Mouse (Mus musculus): ENCODE results near the gene Svs1.
A peak's percentile ranks its signal among the peaks of the same experiment; 100 is the strongest.
"Not testable (repeated sequence)": the region's sequence is repeated elsewhere in the genome, so short reads cannot be mapped to it uniquely, and the experiment has no call there.

Svs1 gene

DNA sequence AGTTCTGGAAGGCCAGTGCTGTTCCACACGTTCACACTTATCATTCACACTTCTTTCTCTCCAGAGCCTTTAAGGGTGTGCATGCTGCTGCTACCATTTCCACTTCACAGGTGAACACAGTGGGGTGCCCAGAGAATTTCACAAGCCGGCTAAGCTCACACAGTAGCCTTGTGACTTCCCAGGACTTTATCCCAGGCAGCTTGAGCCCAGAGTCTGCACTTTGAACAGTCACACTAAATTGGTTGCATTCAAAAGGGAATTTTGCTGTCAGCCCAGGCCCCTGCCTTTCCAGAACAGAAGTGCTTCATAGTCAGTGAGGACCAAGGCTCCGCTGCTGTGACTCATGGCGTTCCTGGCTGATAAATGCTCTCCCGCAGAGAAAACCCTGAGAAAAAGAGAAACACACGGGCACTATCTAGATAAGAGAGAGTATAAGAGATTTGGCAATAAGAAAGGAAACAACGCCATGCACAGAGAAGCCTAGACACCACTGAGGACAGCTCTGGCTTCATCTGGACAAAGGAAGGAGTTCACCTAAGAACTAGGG lies at the start of gene Svs1:
Gene Svs1 (plus strand): TSS at position 418 of the 547 bp plus-strand sequence.
- DNase-seq (ENCODE audit: low spot score in 2 of 2), result no peak

DNA sequence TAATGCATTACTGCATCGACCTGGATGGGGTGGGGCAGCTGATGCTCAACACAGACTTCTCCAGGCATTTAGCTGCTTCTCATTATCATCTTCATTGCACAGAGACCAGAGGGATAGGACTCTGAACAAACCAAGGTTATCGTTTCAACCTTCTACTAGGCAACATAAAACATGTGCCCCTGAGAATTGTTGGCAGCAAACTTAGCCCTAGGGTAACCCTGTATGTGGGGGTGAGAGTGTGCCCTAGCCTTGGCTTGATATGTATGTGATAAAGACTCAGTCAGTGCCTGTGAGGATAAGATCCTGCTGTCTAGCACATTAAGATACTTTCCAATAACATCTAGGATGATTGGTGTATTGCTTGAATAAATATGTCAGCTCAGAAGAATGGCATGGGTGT lies 37.1 kb upstream of the Svs1 start:
- DNase-seq (ENCODE audit: low spot score in 2 of 2), result no peak

DNA sequence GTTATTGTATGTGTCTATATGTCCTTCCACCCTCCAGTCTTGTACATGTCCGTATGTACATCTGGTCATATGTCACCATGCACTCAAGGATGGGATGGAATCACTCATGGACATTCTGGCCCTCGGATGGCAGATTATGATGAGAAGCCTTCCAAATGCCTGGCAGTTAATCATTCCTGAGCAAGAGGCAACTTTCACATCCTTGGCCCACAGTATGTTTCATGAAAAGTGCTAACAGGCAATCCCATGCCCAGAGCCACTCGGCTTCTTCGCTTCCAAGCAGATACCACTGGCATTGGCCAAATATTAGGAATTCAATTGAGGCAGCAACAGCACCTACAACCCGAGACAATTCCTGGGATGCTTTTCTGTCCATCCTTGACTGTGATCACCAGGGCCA lies 36.0 kb upstream of the Svs1 start:
- DNase-seq (ENCODE audit: low spot score in 2 of 2), result no peak

DNA sequence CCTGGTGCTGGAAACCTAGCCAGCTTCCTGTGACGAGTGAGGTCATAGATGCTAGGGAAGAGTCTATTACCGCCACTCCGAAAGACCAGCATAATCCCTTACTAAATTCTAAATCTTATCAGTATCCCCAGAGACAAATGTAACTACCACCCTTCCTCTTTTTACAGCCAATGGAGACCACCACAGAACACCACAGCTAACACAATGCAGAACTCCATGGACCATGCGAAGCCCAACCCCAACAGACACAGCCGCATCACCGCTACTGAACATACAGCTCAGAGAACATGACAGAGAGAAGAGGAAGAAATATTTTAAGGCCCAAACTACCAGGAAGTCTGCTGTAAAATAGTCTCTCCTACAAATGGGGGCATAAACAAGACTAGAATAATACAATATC lies 35.0 kb upstream of the Svs1 start:
- no peak for DNase-seq (ENCODE audit: low spot score in 2 of 2)

DNA sequence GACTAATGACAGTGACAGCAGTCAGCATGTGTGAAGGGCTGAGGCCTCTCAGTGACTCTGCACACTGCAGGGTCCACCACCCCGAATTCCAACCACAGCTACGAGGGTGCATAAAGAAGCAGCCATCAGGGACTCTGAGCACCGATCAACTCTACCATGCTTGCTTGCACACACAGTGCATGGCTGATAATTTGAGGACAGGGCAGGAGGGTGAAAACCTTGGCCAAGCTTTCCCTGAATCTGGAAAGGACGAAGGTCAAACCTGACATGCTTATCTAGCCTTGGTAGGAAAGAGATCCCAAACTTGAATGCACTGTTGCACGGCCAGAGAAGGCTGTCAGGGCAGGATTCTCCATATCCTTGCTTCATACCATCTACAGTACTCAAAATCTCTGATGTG lies 33.4 kb upstream of the Svs1 start:
- DNase-seq (ENCODE audit: low spot score in 2 of 2), result no peak

DNA sequence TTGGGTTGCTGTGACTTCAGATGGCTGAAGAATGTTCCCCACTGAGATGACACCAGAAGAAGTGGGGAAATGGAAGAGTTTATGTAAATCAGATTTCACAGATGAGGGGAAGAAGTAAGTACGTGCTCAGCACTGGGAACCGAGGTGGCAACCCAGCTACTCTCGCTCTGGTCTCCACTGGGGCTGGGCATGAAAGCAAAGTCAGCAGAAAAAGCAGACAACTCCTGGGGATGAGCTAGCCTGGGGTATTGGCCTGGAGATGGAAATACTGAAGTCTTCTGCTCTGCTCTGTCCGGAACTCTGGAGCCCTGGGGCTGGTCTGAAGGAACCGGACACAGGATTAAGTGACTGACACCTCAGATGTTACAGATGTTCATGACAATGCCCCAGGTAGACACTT lies 32.5 kb upstream of the Svs1 start:
- no peak for DNase-seq (ENCODE audit: low spot score in 2 of 2)

DNA sequence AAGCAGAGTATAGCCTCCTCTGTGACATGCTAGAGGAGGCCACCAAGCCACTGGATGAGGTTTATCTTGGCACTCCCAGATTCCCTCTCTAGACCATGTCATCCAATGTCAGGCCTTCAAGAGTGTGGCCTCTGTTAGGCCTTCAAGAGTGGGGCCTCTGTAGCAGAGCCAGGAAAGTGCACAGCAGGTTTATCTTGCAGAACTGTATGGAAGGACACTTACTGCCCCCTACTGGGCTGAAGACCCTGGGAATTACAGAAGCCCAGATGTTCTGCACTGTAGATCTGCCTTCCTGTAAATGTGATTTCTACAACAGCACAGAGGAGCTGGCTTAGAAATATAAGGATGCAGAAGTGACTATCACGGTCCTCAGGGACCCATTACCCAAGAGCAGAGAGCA lies 31.7 kb upstream of the Svs1 start:
- DNase-seq (ENCODE audit: low spot score in 2 of 2), result peak; percentile 28 to 66

DNA sequence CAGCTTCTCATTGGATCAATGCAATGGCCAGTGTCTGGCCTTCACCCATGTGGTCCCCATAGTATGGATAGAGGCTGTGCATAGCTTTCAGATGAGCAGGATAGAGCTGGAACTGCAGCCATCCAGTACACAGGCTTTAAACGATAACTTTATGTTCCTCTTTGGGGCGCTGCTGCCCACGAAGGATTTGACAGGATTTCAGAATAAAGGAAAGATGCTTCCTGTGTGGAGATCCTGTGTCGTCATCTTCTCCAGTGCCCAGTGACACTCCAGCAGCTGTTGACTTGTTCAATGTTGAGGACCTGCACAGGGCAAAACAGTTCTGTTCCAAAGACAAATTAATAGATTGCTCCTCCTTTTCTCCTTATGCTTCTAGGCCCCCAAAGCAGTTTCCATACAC lies 29.9 kb upstream of the Svs1 start:
- DNase-seq (ENCODE audit: low spot score in 2 of 2), result no peak

DNA sequence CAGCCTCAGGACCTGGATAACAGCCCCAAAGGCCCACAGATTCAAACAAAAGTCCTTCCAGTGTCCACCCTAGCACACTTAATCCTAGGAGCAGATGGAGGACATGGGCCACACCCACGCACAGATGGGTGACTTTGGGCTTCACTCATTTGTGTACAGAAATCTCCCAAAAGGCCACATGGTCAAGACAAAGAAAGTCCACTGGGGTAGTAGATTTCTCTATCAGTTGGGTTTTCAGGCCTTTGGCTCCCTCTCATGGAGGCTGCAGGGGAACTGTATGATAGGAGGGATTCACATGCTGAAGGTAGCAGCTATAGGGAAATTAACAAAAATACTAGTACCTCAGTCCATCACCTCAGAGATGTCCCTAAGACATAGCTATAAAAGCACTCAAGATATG lies 28.6 kb upstream of the Svs1 start:
- peak; percentile 5 to 12 for DNase-seq (ENCODE audit: low spot score in 2 of 2)

DNA sequence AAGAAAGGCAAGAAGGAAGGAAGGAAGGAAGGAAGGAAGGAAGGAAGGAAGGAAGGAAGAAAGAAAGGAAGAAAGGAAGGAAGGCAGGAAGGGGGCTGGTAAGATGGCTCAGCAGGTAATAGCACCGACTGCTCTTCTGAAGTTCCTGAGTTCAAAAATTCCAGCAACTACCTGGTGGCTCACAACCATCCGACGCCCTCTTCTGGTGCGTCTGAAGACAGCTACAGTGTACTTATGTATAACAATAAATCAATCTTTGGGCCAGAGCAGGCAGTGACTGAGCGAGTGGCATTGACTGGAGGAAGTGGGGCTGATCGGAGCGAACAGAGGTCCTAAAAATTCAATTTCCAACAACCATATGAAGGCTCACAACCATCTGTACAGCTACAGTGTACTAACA lies 27.5 kb upstream of the Svs1 start:
- DNase-seq (ENCODE audit: low spot score in 2 of 2), result peak in 1 of 2 experiments; percentile 9

DNA sequence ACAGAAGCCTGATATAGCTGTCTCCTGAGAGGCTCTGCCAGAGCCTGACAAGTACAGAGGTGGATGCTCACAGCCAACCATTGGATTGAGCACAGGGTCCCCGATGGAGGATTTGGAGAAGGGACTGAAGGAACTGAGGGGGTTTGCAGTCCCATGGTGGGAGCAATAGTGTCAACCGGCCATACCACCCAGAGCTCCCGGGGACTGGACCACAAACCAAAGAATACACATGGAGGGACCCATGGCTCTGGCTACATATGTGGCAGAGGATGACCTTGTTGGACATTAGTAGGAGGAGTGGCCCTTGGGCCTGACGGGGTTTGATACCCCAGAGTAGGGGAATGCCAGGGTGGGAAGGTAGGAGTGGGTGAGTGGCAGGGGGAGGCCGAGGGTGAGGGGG lies 20.0 kb upstream of the Svs1 start:
- not testable (repeated sequence) for DNase-seq (ENCODE audit: low spot score in 2 of 2)

DNA sequence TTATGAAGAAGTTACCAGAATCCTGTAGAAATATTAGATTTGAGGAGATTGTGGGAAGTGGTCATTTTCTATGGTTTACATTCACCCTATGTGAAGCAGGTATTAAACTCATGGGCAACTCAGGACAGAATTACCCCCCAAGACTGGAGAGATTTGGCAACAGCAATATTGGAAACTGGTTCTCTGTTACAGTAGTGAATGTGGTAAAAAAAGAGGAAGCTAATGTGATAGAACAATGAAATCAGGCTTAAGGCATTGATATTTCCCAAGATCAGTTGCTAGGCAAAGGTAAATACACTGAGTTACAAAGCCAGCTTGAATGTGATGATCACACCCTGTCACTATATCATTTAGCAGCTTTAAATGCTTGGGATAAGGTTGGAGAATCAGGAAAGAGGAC lies 18.8 kb upstream of the Svs1 start:
- no peak for DNase-seq (ENCODE audit: low spot score in 2 of 2)

DNA sequence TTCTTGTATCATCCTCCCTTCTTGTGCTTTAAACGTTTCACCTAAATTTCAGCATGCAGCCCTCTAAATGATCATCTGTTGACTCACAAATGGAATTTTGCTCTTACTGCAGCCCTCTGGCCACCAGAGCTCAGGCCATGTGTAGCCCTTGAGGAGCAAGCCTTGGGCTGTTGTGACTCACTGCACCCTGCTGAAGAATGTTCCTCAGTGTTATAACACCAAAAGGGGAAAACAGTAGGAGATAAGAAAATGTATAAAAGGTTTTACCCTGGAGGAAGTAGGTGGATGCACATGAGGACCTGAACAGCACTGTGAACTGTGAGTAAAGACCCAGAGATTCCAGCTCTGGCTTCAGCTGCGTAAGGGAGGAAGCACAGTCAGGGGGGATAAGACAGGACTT lies 12.0 kb upstream of the Svs1 start, which contains the start of gene Doxl2:
Gene Doxl2 (plus strand): TSS at position 301 of the 400 bp plus-strand sequence.
- no peak for DNase-seq (ENCODE audit: low spot score in 2 of 2)

DNA sequence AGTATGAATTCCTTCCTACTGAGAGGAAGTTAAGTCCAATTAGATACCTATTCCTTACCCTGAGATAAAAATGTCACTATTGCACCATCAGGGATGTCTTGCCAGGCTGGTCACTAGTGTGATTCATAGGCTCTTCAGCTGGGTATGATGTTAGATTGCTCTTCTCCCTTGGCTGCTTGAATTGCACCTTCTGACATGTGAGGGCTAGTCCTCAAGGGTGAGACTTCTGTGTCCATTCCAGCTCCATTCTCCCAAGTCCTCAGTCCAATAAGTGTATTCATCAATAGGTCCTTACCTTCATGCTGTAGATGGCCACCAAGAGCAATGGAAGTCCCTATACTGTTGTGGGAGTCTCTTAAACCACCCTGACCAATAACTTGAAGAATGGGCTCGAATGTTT lies 7.0 kb upstream of the Svs1 start:
- no peak for DNase-seq (ENCODE audit: low spot score in 2 of 2)

DNA sequence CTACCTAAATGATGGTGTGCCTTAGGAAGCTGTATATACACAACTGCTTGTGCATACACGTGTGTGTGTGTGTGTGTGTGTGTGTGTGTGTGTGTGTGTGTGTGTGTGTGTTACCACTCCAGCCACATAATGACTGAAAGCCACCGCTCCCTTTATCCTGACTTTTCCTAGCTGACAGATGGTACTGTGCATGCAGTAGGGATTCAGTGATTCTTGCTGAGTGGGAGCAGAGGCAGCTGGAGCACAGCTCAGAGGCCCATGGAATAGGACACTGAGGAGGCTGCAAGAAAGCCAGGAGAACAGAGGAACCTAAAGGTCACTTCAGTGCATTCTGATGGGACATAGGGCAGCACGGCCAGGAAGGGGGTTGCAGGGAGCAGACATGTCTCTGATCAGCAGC lies 4.4 kb upstream of the Svs1 start:
- DNase-seq (ENCODE audit: low spot score in 2 of 2), result peak; percentile 8 to 19

DNA sequence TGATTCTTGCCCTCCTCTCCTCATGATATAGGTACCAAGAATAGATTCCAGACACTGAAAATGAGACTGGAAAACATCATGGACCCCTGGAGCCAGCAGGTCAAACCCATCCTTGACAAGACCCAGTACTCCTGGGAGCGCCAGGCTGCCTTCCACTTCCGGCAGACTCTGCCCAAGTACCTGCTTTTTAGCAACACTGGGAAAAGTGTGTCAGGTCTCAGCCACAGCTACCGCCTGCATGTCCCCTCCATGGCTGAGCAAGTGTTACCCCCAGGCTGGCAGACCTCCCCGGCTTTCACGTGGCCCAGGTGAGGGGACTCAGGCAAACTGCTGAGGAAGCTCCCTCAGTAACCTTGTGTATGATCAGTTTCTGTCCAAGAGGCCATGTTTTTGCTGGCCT lies 3.3 kb downstream of the Svs1 start:
- no peak for DNase-seq (ENCODE audit: low spot score in 2 of 2)

DNA sequence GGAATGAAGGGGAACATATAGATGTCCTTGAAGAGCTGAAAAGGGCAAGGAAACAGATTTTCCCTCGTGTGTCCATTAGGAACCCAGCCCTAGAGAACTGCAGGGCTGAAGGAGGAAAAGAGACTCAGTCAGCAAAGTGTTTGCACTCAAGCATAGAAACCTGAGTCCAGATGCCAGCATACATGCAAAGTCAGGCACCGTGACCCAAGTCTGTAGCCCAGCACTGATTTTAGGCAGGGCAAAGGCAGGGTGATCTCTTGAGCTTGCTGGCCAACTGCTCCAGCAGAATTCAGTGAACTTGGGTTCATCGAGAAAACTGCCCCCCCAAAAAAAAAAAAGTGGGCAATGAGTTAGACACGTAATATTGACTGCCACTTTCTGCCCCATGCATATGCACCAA lies 5.3 kb downstream of the Svs1 start:
- DNase-seq (ENCODE audit: low spot score in 2 of 2), result no peak

DNA sequence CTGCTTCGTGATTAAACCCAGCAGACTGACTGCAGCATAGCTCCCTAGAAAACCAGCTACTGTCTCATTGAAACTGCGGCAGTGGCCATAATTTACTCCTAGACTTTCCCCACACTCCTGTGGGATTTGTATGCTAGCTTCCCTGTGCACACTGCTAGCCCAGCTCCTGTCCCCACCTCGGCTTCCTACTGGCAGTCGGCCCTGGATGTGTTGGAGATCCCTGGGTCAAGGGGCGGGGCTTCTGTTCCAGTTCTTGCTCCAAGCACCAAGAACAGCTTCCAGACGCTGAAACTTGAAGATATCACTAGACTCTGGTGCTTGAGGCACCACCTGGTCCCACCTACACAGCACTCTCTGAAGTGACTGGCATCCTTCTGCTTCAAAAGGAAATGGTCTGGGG lies 11.5 kb downstream of the Svs1 start:
- DNase-seq (ENCODE audit: low spot score in 2 of 2), result no peak

DNA sequence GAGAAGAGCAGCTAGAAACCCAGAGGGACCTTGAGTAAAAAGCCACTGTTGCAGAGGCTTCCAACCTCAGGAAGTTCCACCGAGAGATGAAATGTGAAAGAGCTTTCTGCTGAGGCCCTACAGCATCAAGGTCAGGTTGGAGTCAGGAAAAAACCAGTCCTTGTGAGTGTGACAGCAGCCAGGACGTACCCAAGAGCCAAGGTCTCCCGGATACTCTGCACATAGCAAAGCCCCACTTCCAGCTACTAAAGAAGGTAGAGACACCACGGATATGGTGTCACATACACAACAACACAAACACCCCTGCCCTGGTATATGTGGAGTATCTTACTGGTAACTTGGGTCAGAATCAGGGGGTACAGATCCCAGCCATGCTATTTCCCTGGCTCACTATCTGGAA lies 12.1 kb downstream of the Svs1 start:
- no peak for DNase-seq (ENCODE audit: low spot score in 2 of 2)

DNA sequence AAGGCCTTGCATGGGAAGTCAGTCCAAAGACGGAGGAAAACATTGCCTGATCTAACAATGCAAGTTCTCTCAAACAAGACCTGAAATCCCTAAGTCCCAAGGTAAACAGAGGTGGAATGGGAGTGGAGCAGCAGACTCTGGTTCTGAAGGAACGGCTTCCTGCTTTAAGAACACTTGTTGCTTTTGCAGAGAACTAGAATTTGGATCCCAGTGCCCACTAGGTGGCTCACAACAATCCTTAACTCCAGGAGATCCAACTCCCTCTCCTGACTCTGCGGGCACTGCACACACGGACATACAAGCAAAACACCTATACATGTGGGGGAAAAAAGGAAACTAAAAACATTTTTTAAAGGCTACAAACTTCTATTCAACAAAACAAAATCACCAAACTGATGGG lies 16.7 kb downstream of the Svs1 start:
- peak in 1 of 2 experiments; percentile 21 for DNase-seq (ENCODE audit: low spot score in 2 of 2)

DNA sequence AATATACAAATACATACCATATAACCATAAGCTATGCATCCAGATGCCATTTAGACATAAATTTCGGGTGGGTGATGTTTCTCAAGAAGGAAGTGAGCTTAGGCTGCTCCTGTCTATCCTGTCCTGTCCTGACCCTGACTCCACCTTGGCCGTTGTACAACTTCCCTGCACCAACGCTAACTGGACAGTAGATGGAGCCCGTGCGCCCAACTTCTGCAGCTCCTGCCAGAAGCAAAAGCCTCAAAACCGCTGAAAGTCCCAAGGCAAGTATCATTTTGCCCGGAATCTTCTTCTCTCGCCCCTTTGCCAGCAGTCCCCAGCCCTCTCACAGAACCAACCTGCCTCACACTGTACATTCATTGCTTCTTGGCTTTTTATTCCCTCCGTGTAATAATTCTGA lies 21.3 kb downstream of the Svs1 start:
- DNase-seq (ENCODE audit: low spot score in 2 of 2), result peak; percentile 46 to 73

DNA sequence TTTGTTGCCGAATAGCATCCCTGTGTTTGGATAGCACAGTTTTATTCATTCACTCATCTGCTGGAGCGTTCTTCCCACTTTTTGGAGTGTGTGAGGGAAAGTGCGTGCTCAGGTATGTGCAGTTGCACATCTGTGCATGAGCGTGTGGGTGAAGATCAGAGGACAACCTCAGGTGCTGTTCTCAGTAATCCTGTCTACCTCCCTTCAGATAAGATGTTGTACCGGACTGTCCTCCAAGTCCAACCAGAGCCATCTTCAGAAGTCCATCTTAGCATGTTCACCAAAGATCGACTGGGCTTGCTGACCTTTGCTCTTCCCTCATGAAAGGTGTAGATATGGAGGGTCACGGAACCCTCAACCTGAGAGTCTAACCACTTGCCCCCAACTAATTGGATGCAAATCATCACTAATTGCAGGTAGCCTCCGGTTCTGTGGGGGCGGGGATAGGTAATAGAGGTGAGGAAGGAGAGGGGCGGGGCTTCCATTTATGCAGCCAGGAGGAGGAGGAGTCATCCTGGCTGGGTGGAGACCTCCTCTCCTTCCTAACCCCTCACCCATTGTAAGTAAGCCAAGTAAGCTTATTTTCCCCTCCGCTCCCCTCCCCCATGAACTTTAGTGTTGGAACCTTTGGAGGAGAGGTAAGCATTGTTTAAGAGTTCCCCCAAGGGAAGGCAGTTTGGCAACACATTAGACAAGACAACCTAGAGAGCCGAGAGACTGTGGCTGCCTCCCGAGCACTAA lies 21.9 kb downstream of the Svs1 start:
- DNase-seq (ENCODE audit: low spot score in 2 of 2), result no peak

DNA sequence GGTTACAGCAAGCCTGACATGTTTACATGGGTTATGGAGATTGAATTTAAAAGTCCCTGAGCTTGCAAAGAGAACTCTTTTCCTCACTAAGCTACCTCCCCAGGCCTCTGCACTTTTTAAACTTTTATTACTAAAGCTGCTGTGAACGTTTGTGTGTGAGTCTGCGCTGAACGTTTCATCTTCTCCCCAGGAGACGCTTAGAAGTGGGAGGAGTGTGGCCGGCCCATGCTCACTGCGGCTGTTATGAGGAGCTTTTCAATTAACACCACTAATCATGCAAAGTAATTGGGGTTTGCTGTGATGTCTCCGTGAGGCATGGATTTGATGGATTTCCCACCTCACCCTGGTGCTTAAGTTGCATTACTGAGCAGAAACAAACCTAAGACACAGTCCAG lies 22.5 kb downstream of the Svs1 start:
- no peak for DNase-seq (ENCODE audit: low spot score in 2 of 2)

DNA sequence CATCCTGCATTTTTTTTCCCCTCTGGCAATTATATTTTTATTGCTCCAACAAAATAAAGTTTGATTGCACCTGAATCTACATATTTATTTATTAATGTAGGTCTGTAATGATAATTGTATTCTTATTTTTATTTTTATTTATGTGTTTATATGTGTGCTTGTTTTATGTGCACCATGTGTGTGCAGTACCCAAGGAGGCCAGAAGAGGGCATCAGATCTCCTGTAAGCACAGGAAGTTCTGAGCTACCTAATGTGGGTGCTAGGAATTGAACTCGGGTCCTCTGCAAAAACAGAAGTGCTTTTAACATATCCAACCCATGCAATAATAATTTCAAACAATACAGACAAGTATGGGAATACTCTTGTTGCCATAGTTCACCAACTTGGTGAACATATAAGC lies 23.0 kb downstream of the Svs1 start:
- no peak for DNase-seq (ENCODE audit: low spot score in 2 of 2)
